Mouse (Mus musculus) brain, embryonic 14.5 days (tissue): ENCODE measurements around the gene Apobr. TPM values are rescaled to one million over a fixed set of nuclear protein-coding genes. Genes with fewer than 3 reads are reported as not detected.

Source experiments
- DNase-seq: peaks from one replicate; pipeline ENCODE4 v3.0.0-alpha.2; 2011; ENCODE audit warnings: low read depth
- CTCF ChIP-seq: fragments of 200-500 bp; IDR thresholded peaks from 2 replicates; pipeline ENCODE4 v1.5.1; 2012; ENCODE audit warnings: inconsistent platforms, mild to moderate bottlenecking, moderate library complexity, borderline replicate concordance; ENCODE audit not compliant: insufficient read depth, insufficient read length; ENCODE audit errors: extremely low read depth
- POLR2A ChIP-seq: fragments of 200-500 bp; IDR thresholded peaks from 2 replicates; pipeline ENCODE4 v1.6.1; 2012; ENCODE audit warnings: mild to moderate bottlenecking, inconsistent platforms, borderline replicate concordance; ENCODE audit not compliant: poor library complexity, insufficient read depth, insufficient read length, severe bottlenecking; ENCODE audit errors: extremely low read depth
- polyA plus RNA-seq: library from polyadenylated mRNA; depleted of rRNA; stranded (reverse); fragments of >200 nt; gene quantifications from 2 replicates; pipeline ENCODE4 v1.2.3, GENCODE M21; 2012

Apobr gene
- polyA plus RNA-seq, 1 experiment: 0.38 TPM

DNA sequence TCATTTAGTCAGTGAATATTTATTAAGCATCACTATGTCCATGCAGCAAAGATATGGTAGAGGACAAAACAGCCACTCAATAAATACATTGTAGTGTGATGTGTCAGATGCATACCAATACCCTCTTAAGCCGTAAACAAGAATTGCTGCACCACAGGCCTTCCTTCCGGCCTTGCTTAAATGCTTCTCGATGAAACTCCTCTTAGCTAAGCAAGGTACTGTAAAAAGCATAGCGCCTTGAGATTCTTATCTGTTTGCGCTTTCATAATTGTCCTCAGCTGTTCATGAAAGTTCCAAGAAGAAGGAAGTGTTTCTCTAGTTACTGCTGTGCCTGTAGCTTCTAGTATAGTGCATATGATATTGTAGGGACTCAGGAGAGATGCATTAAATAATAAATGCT, 21.9 kb downstream of the Apobr start:
- no peak for DNase-seq
- TF ChIP-seq CTCF: no peak
- no peak for TF ChIP-seq POLR2A

DNA sequence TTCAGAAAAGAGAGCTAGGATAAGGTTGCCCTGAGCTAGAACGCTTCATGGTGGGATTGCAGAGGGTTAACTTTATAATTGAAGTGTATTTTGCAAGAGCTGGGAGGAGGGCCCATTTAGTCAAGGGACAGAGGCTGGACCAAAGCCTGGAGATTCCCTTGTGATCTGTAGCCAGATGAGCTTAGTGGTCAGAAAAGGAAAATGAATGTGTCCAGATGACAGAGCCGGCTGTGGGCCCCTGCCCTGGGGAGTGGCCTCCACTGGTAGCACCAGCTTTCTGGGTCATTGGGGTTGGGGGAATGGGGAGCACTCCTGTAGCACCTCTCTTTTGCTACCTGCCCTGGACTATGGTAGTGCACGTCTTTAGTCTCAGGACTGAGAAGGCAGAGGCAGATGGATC, 22.3 kb downstream of the Apobr start:
- TF ChIP-seq POLR2A (no peak), CTCF (no peak)
- no peak for DNase-seq

DNA sequence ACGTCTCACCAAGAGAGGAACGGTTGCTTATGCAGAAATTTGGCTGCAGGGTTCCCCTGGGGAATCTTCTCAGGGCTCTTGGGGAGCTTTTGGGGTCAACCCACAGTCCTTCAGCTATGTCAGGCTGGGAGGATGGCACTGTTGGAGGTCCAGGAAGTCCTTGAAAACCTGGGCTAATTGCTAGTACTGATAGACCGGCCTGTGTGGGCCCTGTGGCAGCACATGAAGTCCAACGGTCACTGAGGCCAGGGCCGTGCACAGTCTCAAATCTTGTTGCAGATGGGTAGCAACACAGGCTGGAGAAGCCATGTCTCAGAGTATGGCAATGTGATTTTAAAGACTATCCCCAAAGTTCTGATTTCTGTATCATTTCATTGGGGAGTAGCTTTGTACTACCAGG, 23.1 kb downstream of the Apobr start:
- TF ChIP-seq POLR2A (no peak), CTCF (no peak)
- no peak for DNase-seq

DNA sequence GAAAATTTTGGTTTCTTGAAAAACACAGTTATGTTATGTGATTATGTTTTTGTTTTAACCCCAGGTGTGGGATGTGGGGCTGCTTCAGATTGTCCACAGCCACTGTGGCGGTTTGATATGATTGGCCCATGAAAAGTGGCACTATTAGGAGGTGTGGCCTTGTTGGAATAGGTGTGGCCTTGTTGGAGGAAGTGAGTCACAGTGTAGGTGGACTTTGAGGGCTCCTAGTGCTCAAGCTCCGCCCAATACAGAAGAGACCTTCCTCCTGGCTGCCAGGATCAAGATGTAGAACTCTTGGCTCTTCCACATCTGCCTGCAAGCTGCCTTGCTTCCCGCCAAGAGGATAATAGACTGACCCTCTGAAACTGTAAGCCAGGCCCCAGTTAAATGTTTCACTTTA, 28.0 kb downstream of the Apobr start:
- DNase-seq: no peak
- no peak for TF ChIP-seq CTCF
- no peak for TF ChIP-seq POLR2A

DNA sequence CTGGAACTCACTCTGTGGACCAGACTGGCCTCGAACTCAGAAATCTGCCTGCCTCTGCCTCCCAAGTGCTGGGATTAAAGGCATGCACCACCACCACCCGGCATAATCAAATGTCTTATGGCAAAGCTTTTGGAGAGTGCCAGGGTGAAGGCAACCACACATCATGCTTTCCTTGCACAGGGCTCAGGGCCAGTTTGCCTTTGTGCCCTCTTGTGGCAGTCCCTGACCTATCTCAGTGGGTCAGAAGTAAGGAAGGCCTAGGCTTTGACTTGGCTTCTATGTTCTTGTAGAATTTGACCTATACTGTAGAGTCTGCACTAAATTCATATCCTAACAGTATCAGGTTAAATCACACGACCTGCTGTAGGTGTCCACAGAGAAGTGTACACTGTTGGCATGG, 32.0 kb downstream of the Apobr start:
- no peak for TF ChIP-seq POLR2A
- no peak for TF ChIP-seq CTCF
- no peak for DNase-seq

DNA sequence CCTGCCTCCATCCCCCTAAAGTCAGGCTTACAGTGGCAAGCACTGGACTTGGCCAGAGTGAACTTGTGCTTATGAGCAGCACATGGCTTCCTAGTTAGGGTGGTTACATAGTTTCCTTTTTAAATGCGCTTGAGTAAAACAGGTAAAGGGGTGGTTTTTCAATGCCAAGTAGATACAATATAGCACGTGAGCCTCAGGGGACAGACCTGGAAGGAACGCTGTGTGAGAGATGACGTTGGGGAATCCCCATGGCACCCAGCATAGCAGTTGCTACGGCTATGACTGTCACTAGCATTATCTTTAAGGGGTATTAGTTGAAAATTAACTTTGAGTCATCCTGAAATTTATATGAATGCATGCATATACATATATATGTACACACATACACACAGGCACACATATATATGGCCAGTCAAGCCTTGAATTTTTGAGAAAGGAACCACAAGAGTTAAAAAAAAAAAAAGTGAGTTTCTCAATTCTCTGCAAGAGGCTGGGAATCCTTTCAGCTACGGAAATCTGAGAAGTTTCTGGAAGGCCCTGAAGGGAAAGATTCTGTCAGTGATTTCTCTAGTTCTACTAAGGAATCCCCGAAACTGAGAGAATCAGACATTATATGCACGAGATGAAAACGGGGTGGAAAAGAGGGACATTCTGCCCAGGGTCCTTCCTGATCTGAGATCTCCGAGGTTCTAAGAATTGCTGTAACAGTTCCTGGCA, 35.0 kb downstream of the Apobr start:
- TF ChIP-seq POLR2A: no peak
- no peak for TF ChIP-seq CTCF
- no peak for DNase-seq

DNA sequence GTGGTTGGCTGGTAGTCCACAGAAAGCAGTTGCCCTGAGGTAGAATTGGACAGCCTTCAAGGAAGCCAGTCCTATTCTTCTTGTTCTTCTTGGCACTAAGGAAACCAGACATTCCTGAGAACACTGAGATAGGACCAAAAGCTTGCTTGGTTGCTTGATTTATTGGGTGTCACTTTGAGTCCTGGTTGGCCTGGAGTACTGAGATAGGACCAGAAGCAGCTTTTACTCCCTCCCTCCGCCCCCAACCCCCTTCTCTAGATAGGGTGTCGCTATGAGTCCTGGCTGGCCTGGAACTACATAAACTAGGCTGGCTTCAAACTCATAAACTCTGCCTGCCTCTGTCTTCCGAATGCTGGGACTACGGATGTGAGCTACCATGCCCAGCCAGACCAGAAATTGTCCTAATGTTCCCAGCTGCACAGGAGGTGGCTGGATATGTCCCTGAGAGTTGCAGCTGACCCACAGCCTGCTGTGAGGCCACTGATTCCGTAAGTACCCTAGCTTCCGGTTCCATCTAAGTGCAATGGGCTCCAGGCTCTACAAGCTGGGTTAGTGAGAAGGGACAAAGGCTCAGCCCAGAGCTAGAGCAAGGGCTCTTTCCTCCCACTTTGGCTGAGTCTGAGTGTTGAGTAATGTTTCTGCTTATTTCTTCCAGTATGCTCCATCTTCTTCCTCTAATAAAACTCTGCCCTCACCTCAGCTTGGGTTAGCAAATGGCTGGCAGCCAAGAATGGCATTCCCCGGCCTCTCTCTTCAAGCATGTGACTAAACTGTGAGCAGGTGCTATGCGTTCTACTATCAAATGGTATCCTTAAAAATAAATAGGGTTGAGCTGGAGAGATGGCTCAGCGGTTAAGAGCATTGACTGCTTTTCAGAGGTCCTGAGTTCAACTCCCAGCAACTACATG, 37.0 kb downstream of the Apobr start:
- DNase-seq: no peak
- TF ChIP-seq CTCF: no peak
- no peak for TF ChIP-seq POLR2A

DNA sequence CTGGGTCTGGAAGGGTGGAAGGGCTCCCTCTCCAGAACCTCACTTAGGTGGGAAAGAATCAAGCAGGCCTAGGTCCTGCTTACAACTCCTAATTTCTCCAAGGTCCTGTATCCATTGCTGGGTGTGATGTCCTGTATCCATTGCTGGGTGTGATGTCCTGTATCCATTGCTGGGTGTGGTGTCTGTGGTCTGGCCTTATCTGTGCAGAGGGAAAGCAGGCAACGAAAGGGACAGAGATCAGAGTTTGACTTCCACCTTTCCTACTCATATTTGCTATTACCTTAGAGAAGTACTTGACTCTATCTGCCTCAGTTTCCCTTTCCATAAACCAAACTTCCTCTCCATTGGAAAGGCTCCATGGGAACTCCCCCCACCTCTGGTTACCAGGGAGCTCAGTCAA, 38.6 kb downstream of the Apobr start:
- TF ChIP-seq CTCF: no peak
- TF ChIP-seq POLR2A: no peak
- no peak for DNase-seq

DNA sequence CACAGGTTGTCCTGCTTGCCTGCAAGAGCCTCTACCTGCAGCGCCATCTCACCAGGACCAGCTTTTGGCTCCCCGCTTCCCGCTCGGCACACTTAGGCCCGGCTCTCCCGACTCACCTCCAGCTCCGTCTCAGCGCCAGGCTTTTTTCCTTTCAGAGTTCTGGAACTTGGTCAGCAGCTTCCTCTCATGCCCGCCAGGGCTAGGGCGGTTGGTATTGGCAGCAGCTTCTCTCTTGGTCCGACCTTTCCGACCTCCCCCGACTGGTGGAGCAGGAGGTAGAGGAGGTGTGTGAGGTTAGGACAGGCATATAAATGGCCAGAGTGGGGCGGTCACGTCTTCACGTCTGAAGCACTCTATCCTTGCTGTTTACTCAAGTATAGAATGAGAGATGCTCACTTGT, 40.0 kb downstream of the Apobr start:
- no peak for DNase-seq
- TF ChIP-seq POLR2A: no peak
- TF ChIP-seq CTCF: no peak

DNA sequence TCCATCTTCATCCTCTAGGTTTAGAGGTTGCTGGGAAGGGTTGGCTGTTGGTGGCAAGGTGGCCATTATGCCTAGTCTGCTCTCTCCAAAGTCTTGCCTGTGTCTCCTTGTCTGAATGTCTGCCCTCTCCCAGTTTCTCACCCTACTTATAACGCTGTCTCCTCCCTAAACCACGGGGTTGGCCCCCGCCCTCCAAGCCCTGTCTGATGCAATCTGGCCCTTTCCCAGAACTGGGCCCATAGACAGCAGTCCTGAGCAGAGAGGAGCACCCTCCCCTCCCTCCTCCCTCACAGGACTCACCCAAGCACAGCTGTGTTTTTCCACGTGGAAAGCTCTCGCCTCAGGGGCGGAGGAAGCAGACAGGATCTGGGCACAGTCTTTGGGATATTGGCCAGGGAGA, 40.6 kb downstream of the Apobr start:
- TF ChIP-seq CTCF: no peak
- no peak for TF ChIP-seq POLR2A
- DNase-seq: peak; percentile 52

DNA sequence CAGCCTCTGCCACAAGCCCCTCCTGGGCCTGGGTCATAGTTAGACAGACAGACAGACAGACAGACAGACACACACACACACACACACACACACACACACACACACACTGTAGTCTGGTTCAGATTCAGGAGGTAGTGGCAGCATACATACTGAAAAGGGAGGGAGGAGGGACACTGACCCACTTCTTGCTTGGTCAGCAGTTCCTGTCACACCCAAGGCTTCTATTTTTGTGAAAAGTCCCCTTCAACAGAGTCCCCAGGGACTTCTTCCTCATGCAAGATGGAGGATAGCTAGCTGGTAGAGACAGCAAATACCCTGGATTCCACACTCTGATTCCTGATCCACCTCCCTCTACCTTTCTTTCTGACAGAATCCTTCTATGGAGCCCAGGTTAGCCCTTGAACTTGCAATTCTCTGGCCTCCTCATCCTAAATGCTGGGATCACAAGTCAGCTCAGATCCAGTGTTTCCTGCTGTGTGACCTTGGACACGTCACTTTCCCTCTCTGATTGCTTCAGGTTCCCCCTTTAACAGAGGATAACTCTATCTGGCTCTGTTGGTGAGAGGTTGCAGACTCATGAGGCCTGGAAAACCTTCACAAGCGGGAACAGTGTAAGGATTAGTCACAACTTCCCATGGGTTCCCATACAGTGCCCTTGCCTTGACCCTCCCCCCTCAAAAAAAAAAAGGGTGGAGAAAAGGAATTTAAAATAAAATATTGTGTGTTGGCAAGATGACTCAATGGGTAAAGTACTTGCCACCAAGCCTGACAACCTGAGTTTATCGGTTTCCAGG, 41.3 kb downstream of the Apobr start:
- no peak for TF ChIP-seq CTCF
- no peak for TF ChIP-seq POLR2A
- no peak for DNase-seq
